Mouse (Mus musculus) spleen, adult 2 months (tissue): ENCODE results near the gene Ripk4.

Experiments used
- CTCF ChIP-seq: fragments of 200-500 bp; IDR thresholded peaks from 2 replicates; pipeline ENCODE4 v1.5.1; 2011; ENCODE audit warnings: mild to moderate bottlenecking, inconsistent platforms; ENCODE audit not compliant: insufficient read depth, insufficient read length, insufficient replicate concordance; ENCODE audit errors: extremely low read depth
- POLR2A ChIP-seq: fragments of 200-500 bp; IDR thresholded peaks from 2 replicates; pipeline ENCODE4 v1.6.1; 2011; ENCODE audit warnings: low read depth, low read length, inconsistent platforms

DNA sequence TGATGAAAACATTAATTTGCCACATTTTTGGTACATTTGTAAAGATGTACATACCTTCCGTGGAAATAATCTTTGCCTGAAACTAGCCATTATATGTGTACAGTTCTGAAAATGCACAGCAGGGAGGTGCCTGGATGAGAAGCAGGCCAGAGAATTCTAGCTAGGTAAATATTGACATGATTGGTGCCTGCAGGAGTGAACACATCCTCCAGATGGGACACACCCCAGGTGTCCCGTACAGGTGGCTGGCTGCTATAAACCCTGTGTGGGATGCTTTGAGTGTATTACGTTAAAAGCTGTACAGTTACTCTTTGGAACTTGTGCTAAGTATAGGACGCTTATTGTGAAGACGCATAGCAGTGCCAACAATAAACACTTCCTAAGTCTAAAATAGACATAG, 19.5 kb upstream of the Ripk4 start:
- TF ChIP-seq CTCF (no peak), POLR2A (no peak)
